Mouse (Mus musculus) bone marrow, adult 2 months (tissue): ENCODE results near the gene Tmc6.

Source experiments
- CTCF ChIP-seq: fragments of 200-500 bp; IDR thresholded peaks from 2 replicates; pipeline ENCODE4 v1.5.1; 2011; ENCODE audit warnings: low read length, control low read depth; ENCODE audit not compliant: control insufficient read depth, insufficient read depth
- POLR2A ChIP-seq: fragments of 200-500 bp; IDR thresholded peaks from 2 replicates; pipeline ENCODE4 v1.6.1; 2011; ENCODE audit warnings: low read depth, mild to moderate bottlenecking, control low read depth, low read length, borderline replicate concordance; ENCODE audit not compliant: control insufficient read depth

DNA sequence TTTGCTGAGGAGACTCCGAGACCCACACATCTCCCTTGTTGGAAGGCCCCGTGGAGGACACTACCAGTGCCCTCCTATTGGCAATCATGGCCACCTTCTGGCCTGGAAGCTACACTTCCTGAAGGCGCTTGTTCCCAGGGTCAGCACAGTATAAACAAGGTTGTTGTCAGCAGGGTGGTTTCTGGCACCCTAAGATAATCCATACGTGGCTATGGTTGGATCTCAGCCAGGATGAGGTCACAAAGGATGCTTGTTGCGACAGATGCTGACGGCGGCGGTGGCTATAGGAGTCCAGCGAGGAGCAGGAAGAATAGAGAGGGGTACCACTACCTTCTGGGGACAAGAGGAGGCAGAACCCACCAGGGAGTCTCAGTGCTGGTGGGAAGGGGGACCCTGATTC lies 48.4 kb upstream of the Tmc6 start:
- TF ChIP-seq POLR2A (no peak), CTCF (no peak)
